13 mouse cellular contexts compared by ENCODE assay signal in genomic region chr4:150375448-150375935, GRCm38 (mm10).
A peak's percentile ranks its signal among the peaks of the same experiment; 100 is the strongest.
DNase-seq lines count a peak whose midpoint lies in the region; ATAC-seq and TF ChIP-seq lines count a peak whose summit lies in the region.
"Had no signal": no experiment of that assay in that cellular context is flagged by ENCODE, and none has a peak within 500 bp of the region (broad histone marks: within the 10 kb centered on the region; RNA-seq: fewer than 3 reads in every experiment).

No protein-coding gene starts in this region.

- no peak for DNase-seq in heart, embryonic 10.5 days (ENCODE audit: low spot score)
- DNase-seq in heart, adult 2 months: no peak
- DNase-seq in kidney, adult 8-10 months: peak; percentile 39 to 74
- peak; percentile 77 for DNase-seq in Muller cell, postnatal 12 days (ENCODE audit: inconsistent ontology term)
- no peak for DNase-seq in kidney, postnatal 0 days (ENCODE audit: low spot score)
- no peak for DNase-seq in right cerebral cortex, postnatal 36 days (ENCODE audit: low spot score in 2 of 2)
- DNase-seq: heart, adult 18-20 months; liver had no signal

- intact Hi-C loops in heart, adult 2 months (cut with DNase I): loop anchor here (10.0 kb wide), 1 partner anchor 189 kb away; no protein-coding TSS in a partner anchor

- TF ChIP-seq CTCF in heart, adult 2 months (IDR thresholded peaks at IDR 0.05): no peak
- TF ChIP-seq CTCF in kidney, postnatal 0 days (IDR thresholded peaks at IDR 0.05; ENCODE audit: low read depth): no peak

- no peaks in the 10 kb centered on the region for H3K36me3 ChIP-seq in heart, embryonic 10.5 days
- no peaks in the 10 kb centered on the region for H3K36me3 ChIP-seq in heart, adult 2 months (ENCODE audit: control insufficient read depth, insufficient read depth, low read length)
- H3K36me3 ChIP-seq in kidney, embryonic 14.5 days (ENCODE audit: control insufficient read depth, insufficient read depth, low read length): no peaks in the 10 kb centered on the region
- no peaks in the 10 kb centered on the region for H3K36me3 ChIP-seq in kidney, postnatal 0 days (ENCODE audit: insufficient read depth, low read length)
- H3K36me3 ChIP-seq: embryonic facial prominence, embryonic 13.5 days had no signal

- no peaks in the 10 kb centered on the region for H3K9me3 ChIP-seq in heart, embryonic 10.5 days
- H3K9me3 ChIP-seq in kidney, embryonic 14.5 days (ENCODE audit: control insufficient read depth, low read length): no peaks in the 10 kb centered on the region
- H3K9me3 ChIP-seq in kidney, postnatal 0 days (replicated peaks; ENCODE audit: low read length): no peaks in the 10 kb centered on the region
- H3K9me3 ChIP-seq: embryonic facial prominence, embryonic 13.5 days; forebrain, embryonic 13.5 days had no signal

- 83% methylated on average over 1 of the region's 1 CpGs for WGBS in heart, embryonic 10.5 days
- WGBS in heart, adult 2 months: 82% methylated on average over 1 of the region's 1 CpGs
- WGBS in kidney, embryonic 14.5 days: 78% methylated on average over 1 of the region's 1 CpGs
- WGBS in kidney, postnatal 0 days: 66% methylated on average over 1 of the region's 1 CpGs

- no peak overlapping the region for H3K4me2 ChIP-seq in kidney, embryonic 14.5 days (replicated peaks; ENCODE audit: low read depth, low read length)
- peak overlapping the region; percentile 19; the same call in 1 of the 2 replicates for H3K4me2 ChIP-seq in kidney, postnatal 0 days (ENCODE audit: low read length)

- peaks cover 78% of the 10 kb centered on the region for H3K4me1 ChIP-seq in heart, embryonic 10.5 days
- H3K4me1 ChIP-seq in heart, adult 2 months (ENCODE audit: control insufficient read depth, insufficient read depth, low read length): peaks cover 11% of the 10 kb centered on the region
- peaks cover 55% of the 10 kb centered on the region for H3K4me1 ChIP-seq in kidney, embryonic 14.5 days (ENCODE audit: control insufficient read depth, insufficient read depth, low read length)
- H3K4me1 ChIP-seq in kidney, postnatal 0 days (replicated peaks; ENCODE audit: insufficient read depth, low read length): peaks cover 41% of the 10 kb centered on the region

- H3K27me3 ChIP-seq in heart, embryonic 10.5 days (ENCODE audit: insufficient read depth, poor library complexity, severe bottlenecking): no peaks in the 10 kb centered on the region
- no peaks in the 10 kb centered on the region for H3K27me3 ChIP-seq in heart, adult 2 months (ENCODE audit: control insufficient read depth, insufficient read depth, low read length)
- H3K27me3 ChIP-seq in kidney, embryonic 14.5 days (ENCODE audit: control insufficient read depth, insufficient read depth, low read length): no peaks in the 10 kb centered on the region
- no peaks in the 10 kb centered on the region for H3K27me3 ChIP-seq in kidney, postnatal 0 days (ENCODE audit: insufficient read depth, low read length)
- H3K27me3 ChIP-seq: embryonic facial prominence, embryonic 13.5 days; forebrain, embryonic 13.5 days had no signal

- H3K27ac ChIP-seq in heart, embryonic 10.5 days: 0 out of 2 replicates have a peak overlapping the region, but pooled peaks have one; percentile 16
- H3K27ac ChIP-seq in heart, adult 2 months: no peak overlapping the region
- no peak overlapping the region for H3K27ac ChIP-seq in kidney, embryonic 14.5 days (ENCODE audit: low read depth, low read length)
- 0 out of 2 replicates have a peak overlapping the region, but pooled peaks have one; percentile 15 for H3K27ac ChIP-seq in kidney, postnatal 0 days
- H3K27ac ChIP-seq: embryonic facial prominence, embryonic 13.5 days had no signal

- no peak overlapping the region for H3K9ac ChIP-seq in heart, adult 2 months (ENCODE audit: low read depth, low read length)
- H3K9ac ChIP-seq in kidney, embryonic 14.5 days (ENCODE audit: low read depth, low read length): no peak overlapping the region
- no peak overlapping the region for H3K9ac ChIP-seq in kidney, postnatal 0 days (ENCODE audit: low read depth, low read length)
- H3K9ac ChIP-seq: embryonic facial prominence, embryonic 13.5 days had no signal

- TF ChIP-seq EP300 in heart, adult 2 months (IDR thresholded peaks at IDR 0.05; ENCODE audit: insufficient read depth, low read depth, low read length): no peak

- ATAC-seq in kidney, embryonic 14.5 days (ENCODE audit: low FRiP score, low TSS enrichment): no peak
- ATAC-seq in kidney, postnatal 0 days (replicated peaks; ENCODE audit: low FRiP score, low read depth): no peak
- no peak for ATAC-seq in activated CD4-positive, CD25-positive, alpha-beta regulatory T cell, adult 4 months
- ATAC-seq: forebrain, embryonic 13.5 days; lung, postnatal 0 days had no signal

- H3K79me2 ChIP-seq in heart, adult 2 months (replicated peaks; ENCODE audit: control insufficient read depth, insufficient read depth, low read length): peaks cover 2% of the 10 kb centered on the region; the same call in 1 of the 2 replicates

- H3K4me3 ChIP-seq in heart, embryonic 10.5 days: no peak overlapping the region
- H3K4me3 ChIP-seq in heart, adult 2 months: no peak overlapping the region
- no peak overlapping the region for H3K4me3 ChIP-seq in kidney, embryonic 14.5 days (ENCODE audit: low read length)
- no peak overlapping the region for H3K4me3 ChIP-seq in kidney, postnatal 0 days (replicated peaks; ENCODE audit: low read depth, low read length)
- H3K4me3 ChIP-seq: embryonic facial prominence, embryonic 13.5 days; forebrain, embryonic 13.5 days had no signal

- TF ChIP-seq POLR2A in heart, adult 2 months (IDR thresholded peaks at IDR 0.05; ENCODE audit: insufficient read depth, low read depth, low read length): no peak

Comparison
In these comparisons a context has a peak if more than half of its experiments do, and no peak if none do; other contexts are left out.
1. DNase-seq: peak in kidney, adult 8-10 months (2 of 2) and Muller cell, postnatal 12 days (single experiment); none in heart, embryonic 10.5 days (single experiment), heart, adult 2 months (0 of 2), kidney, postnatal 0 days (single experiment) and right cerebral cortex, postnatal 36 days (0 of 2).
2. H3K27ac ChIP-seq: peak in heart, embryonic 10.5 days (single experiment) and kidney, postnatal 0 days (single experiment); none in heart, adult 2 months (single experiment) and kidney, embryonic 14.5 days (single experiment).